Mouse (Mus musculus) hindbrain, postnatal 0 days (tissue): ENCODE measurements at regions not wholly inside any gene's neighbourhood (a gene's known extent, or its start where the extent isn't known, plus 50 kb on each side); places are given as distances from the start of the nearest gene placed in this dataset.

ENCODE experiments used
- ATAC-seq: fragments of 200-750 bp; cut with Nextera tagmentation; 2 replicates; pipeline ENCODE4 v1.8.0; 2017; ENCODE audit warnings: mild to moderate bottlenecking, moderate TSS enrichment, moderate library complexity
- DNase-seq: peaks from one replicate; pipeline ENCODE4 v3.0.0-alpha.2; 2015; ENCODE audit warnings: low spot score
- H3K27ac ChIP-seq: fragments of 300-500 bp; sonication (generic); 2 replicates; pipeline ENCODE4 v1.5.1; 2014; ENCODE audit warnings: mild to moderate bottlenecking
- H3K27me3 ChIP-seq: fragments of 300-500 bp; sonication (generic); 2 replicates; pipeline ENCODE4 v1.6.1; 2014; ENCODE audit warnings: low read length, mixed read lengths; ENCODE audit not compliant: insufficient read depth
- H3K36me3 ChIP-seq: fragments of 300-500 bp; sonication (generic); 2 replicates; pipeline ENCODE4 v1.6.1; 2014; ENCODE audit warnings: low read length, mixed read lengths; ENCODE audit not compliant: insufficient read depth
- H3K4me1 ChIP-seq: fragments of 300-500 bp; sonication (generic); 2 replicates; pipeline ENCODE4 v1.6.1; 2014; ENCODE audit warnings: antibody characterized with exemption, low read length, mixed read lengths; ENCODE audit not compliant: insufficient read depth
- H3K4me2 ChIP-seq: fragments of 300-500 bp; sonication (generic); 2 replicates; pipeline ENCODE4 v1.6.1; 2014; ENCODE audit warnings: low read depth, mild to moderate bottlenecking, low read length, moderate library complexity, mixed read lengths
- H3K4me3 ChIP-seq: fragments of 300-500 bp; sonication (generic); 2 replicates; pipeline ENCODE4 v1.5.1; 2014; ENCODE audit warnings: low read length
- H3K9ac ChIP-seq: fragments of 300-500 bp; sonication (generic); replicated peaks from 2 replicates; pipeline ENCODE4 v1.6.1; 2014; ENCODE audit warnings: mild to moderate bottlenecking, low read length, moderate library complexity, mixed read lengths
- H3K9me3 ChIP-seq: fragments of 300-500 bp; sonication (generic); 2 replicates; pipeline ENCODE4 v1.6.1; 2016; ENCODE audit warnings: low read length, mixed read lengths
- CTCF ChIP-seq: IDR thresholded peaks from 2 replicates; pipeline ENCODE4 v1.5.1; 2016; ENCODE audit warnings: antibody characterized with exemption, control low read depth, low read depth
- WGBS: fragments of 180-500 bp; shearing (Covaris S2); extraction: QIAGEN DNeasy Blood & Tissue Kit; methylation state at CpG from one replicate; pipeline ENCODE4 v1.1.7; 2014; 5-methylcytosine and 5-hydroxymethylcytosine counted together

- 79% methylated on average over 2 of the region's 2 CpGs for WGBS
- no peaks in the 10 kb centered on the region for H3K9me3 ChIP-seq
- no peak overlapping the region for H3K27ac ChIP-seq
- no peaks in the 10 kb centered on the region for H3K27me3 ChIP-seq
- H3K4me2 ChIP-seq: no peak overlapping the region
- DNase-seq: no peak
- no peak for ATAC-seq
- no peak overlapping the region for H3K4me3 ChIP-seq
- peaks cover 10% of the 10 kb centered on the region; the same call in 1 of the 2 replicates for H3K4me1 ChIP-seq
- no peak overlapping the region for H3K9ac ChIP-seq
- no peaks in the 10 kb centered on the region for H3K36me3 ChIP-seq
- no peak for TF ChIP-seq CTCF
These were observed 513.6 kb upstream of the Tbl1xr1 start for GRCm38 (mm10) chr3:21562771-21563312.

GRCm38 (mm10) chr3:21563454-21563853 is 513.0 kb upstream of the Tbl1xr1 start:
- WGBS: 53% methylated on average over 3 of the region's 3 CpGs

GRCm38 (mm10) chr3:21564211-21564781 is 512.2 kb upstream of the Tbl1xr1 start:
- DNase-seq: peak; percentile 87
- no peak for TF ChIP-seq CTCF
- peaks cover 10% of the 10 kb centered on the region; the same call in 1 of the 2 replicates for H3K4me1 ChIP-seq
- peak; percentile 94 for ATAC-seq
- WGBS: 7% methylated on average over 3 of the region's 3 CpGs
- H3K9ac ChIP-seq: no peak overlapping the region
- H3K4me2 ChIP-seq: no peak overlapping the region
- H3K4me3 ChIP-seq: no peak overlapping the region
- peak overlapping the region; percentile 57; the same call in 1 of the 2 replicates for H3K27ac ChIP-seq
- H3K27me3 ChIP-seq: no peaks in the 10 kb centered on the region
- no peaks in the 10 kb centered on the region for H3K36me3 ChIP-seq
- H3K9me3 ChIP-seq: no peaks in the 10 kb centered on the region

More at GRCm38 (mm10) chr3:21563454-21563853, 513.0 kb upstream of the Tbl1xr1 start:
- H3K27ac ChIP-seq: no peak overlapping the region
- H3K9me3 ChIP-seq: no peaks in the 10 kb centered on the region
- ATAC-seq (no peak), DNase-seq (peak; percentile 4)
- H3K4me1 ChIP-seq: peaks cover 10% of the 10 kb centered on the region; the same call in 1 of the 2 replicates
- no peak overlapping the region for H3K4me2 ChIP-seq
- H3K27me3 ChIP-seq: no peaks in the 10 kb centered on the region
- H3K9ac ChIP-seq: no peak overlapping the region
- no peak overlapping the region for H3K4me3 ChIP-seq
- TF ChIP-seq CTCF: no peak
- no peaks in the 10 kb centered on the region for H3K36me3 ChIP-seq

GRCm38 (mm10) chr3:21564847-21565485 is 511.5 kb upstream of the Tbl1xr1 start:
- WGBS: 42% methylated on average over 4 of the region's 4 CpGs
- H3K9ac ChIP-seq: no peak overlapping the region
- no peak for ATAC-seq
- no peaks in the 10 kb centered on the region for H3K27me3 ChIP-seq
- no peak for DNase-seq
- no peaks in the 10 kb centered on the region for H3K36me3 ChIP-seq
- H3K9me3 ChIP-seq: no peaks in the 10 kb centered on the region
- H3K27ac ChIP-seq: peak overlapping the region; percentile 57; the same call in 1 of the 2 replicates
- H3K4me3 ChIP-seq: no peak overlapping the region
- H3K4me1 ChIP-seq: peaks cover 10% of the 10 kb centered on the region; the same call in 1 of the 2 replicates
- no peak for TF ChIP-seq CTCF
- H3K4me2 ChIP-seq: no peak overlapping the region

GRCm38 (mm10) chr3:21569721-21570120 is 506.7 kb upstream of the Tbl1xr1 start:
- no peak overlapping the region for H3K27ac ChIP-seq
- TF ChIP-seq CTCF: no peak
- WGBS: 83% methylated on average over 1 of the region's 1 CpGs

GRCm38 (mm10) chr3:21578635-21579034 is 497.8 kb upstream of the Tbl1xr1 start:
- Histone ChIP-seq H3K9ac (no peak overlapping the region), H3K9me3 (no peaks in the 10 kb centered on the region), H3K27ac (no peak overlapping the region), H3K4me1 (no peaks in the 10 kb centered on the region), H3K27me3 (no peaks in the 10 kb centered on the region), H3K36me3 (no peaks in the 10 kb centered on the region), H3K4me3 (no peak overlapping the region), H3K4me2 (no peak overlapping the region)
- DNase-seq: no peak
- no peak for TF ChIP-seq CTCF
- WGBS: 64% methylated on average over 3 of the region's 3 CpGs
- no peak for ATAC-seq

More at GRCm38 (mm10) chr3:21569721-21570120, 506.7 kb upstream of the Tbl1xr1 start:
- H3K4me1 ChIP-seq: peaks cover 5% of the 10 kb centered on the region; the same call in 1 of the 2 replicates
- H3K4me3 ChIP-seq: no peak overlapping the region
- H3K27me3 ChIP-seq: no peaks in the 10 kb centered on the region
- ATAC-seq (no peak), DNase-seq (no peak)
- H3K9ac ChIP-seq: no peak overlapping the region
- H3K4me2 ChIP-seq: no peak overlapping the region
- H3K9me3 ChIP-seq: no peaks in the 10 kb centered on the region
- no peaks in the 10 kb centered on the region for H3K36me3 ChIP-seq

- DNase-seq (peak; percentile 6), ATAC-seq (no peak)
- Histone ChIP-seq H3K4me2 (no peak overlapping the region), H3K36me3 (no peaks in the 10 kb centered on the region), H3K27me3 (no peaks in the 10 kb centered on the region), H3K9ac (no peak overlapping the region), H3K4me3 (no peak overlapping the region), H3K4me1 (no peaks in the 10 kb centered on the region), H3K9me3 (no peaks in the 10 kb centered on the region), H3K27ac (no peak overlapping the region)
- no peak for TF ChIP-seq CTCF
- WGBS: 71% methylated on average over 1 of the region's 1 CpGs
These were observed 494.3 kb upstream of the Tbl1xr1 start for GRCm38 (mm10) chr3:21582122-21582521.
